Mouse (Mus musculus) stomach, embryonic 16.5 days (tissue): ENCODE data around the gene Spag17. TPM values are rescaled to one million over a fixed set of nuclear protein-coding genes. Genes with fewer than 3 reads are reported as not detected.

Source experiments
- ATAC-seq: fragments of 200-750 bp; cut with Nextera tagmentation; 2 replicates; pipeline ENCODE4 v1.8.0; 2017; ENCODE audit warnings: moderate number of reproducible peaks, moderate TSS enrichment; ENCODE audit not compliant: insufficient read depth, low FRiP score
- H3K27ac ChIP-seq: fragments of 300-500 bp; sonication (generic); 2 replicates; pipeline ENCODE4 v1.5.1; 2014; ENCODE audit warnings: low read length
- H3K27me3 ChIP-seq: fragments of 300-500 bp; sonication (generic); 2 replicates; pipeline ENCODE4 v1.6.1; 2014; ENCODE audit warnings: low read length, control low read depth, mixed read lengths; ENCODE audit not compliant: control insufficient read depth, insufficient read depth
- H3K36me3 ChIP-seq: fragments of 300-500 bp; sonication (generic); 2 replicates; pipeline ENCODE4 v1.6.1; 2014; ENCODE audit warnings: low read length; ENCODE audit not compliant: control insufficient read depth, insufficient read depth
- H3K4me1 ChIP-seq: fragments of 300-500 bp; sonication (generic); 2 replicates; pipeline ENCODE4 v1.6.1; 2014; ENCODE audit warnings: low read length, control low read depth, mixed read lengths; ENCODE audit not compliant: control insufficient read depth, insufficient read depth
- H3K4me2 ChIP-seq: fragments of 300-500 bp; sonication (generic); 2 replicates; pipeline ENCODE4 v1.6.1; 2014; ENCODE audit warnings: low read depth, low read length, mixed read lengths
- H3K4me3 ChIP-seq: fragments of 300-500 bp; sonication (generic); replicated peaks from 2 replicates; pipeline ENCODE4 v1.5.1; 2014; ENCODE audit warnings: mild to moderate bottlenecking, low read length
- H3K9ac ChIP-seq: fragments of 300-500 bp; sonication (generic); 2 replicates; pipeline ENCODE4 v1.6.1; 2014; ENCODE audit warnings: low read length
- H3K9me3 ChIP-seq: fragments of 300-500 bp; sonication (generic); replicated peaks from 2 replicates; pipeline ENCODE4 v1.6.1; 2016; ENCODE audit warnings: low read length, control low read depth; ENCODE audit not compliant: control insufficient read depth
- WGBS: fragments of 180-500 bp; shearing (Covaris S2); extraction: QIAGEN DNeasy Blood & Tissue Kit; methylation state at CpG from one replicate; pipeline ENCODE4 v1.1.7; 2014; 5-methylcytosine and 5-hydroxymethylcytosine counted together
- polyA plus RNA-seq: library from polyadenylated mRNA; unstranded; fragments of >200 nt; fragmentation: Nextera tagmentation; extraction: Ambion mirVana; gene quantifications from 2 replicates; pipeline ENCODE4 v1.2.1, GENCODE M21; 2015

Gene Spag17
- polyA plus RNA-seq = 0.26 and 0.45 TPM in 2 replicates

- H3K9me3 ChIP-seq = no peaks in the 10 kb centered on the region
- H3K36me3 ChIP-seq = no peaks in the 10 kb centered on the region
- ATAC-seq = peak; percentile 68; the same call in 1 of the 2 replicates
- 29% methylated on average over 16 of the region's 16 CpGs for WGBS
- H3K4me1 ChIP-seq = no peaks in the 10 kb centered on the region
- H3K27ac ChIP-seq = no peak within 1 kb of the TSS
- H3K9ac ChIP-seq = no peak within 1 kb of the TSS
- H3K4me2 ChIP-seq = peak within 1 kb of the TSS; percentile 20; the same call in 1 of the 2 replicates
- H3K27me3 ChIP-seq = no peaks in the 10 kb centered on the region
- no peak within 1 kb of the TSS for H3K4me3 ChIP-seq
These were observed at the start of gene Spag17 for GRCm38 (mm10) chr3:99885187-99885811. Gene Spag17 (plus strand): TSS chr3:99885406.

GRCm38 (mm10) chr3:99842333-99842732, 42.9 kb upstream of the Spag17 start:
- Histone ChIP-seq H3K36me3 (no peaks in the 10 kb centered on the region), H3K4me2 (no peak overlapping the region), H3K27ac (no peak overlapping the region), H3K27me3 (no peaks in the 10 kb centered on the region), H3K4me3 (no peak overlapping the region), H3K9ac (no peak overlapping the region), H3K4me1 (no peaks in the 10 kb centered on the region), H3K9me3 (no peaks in the 10 kb centered on the region)
- 38% methylated on average over 2 of the region's 2 CpGs for WGBS
- no peak for ATAC-seq

GRCm38 (mm10) chr3:99842808-99843207, 42.4 kb upstream of the Spag17 start:
- Histone ChIP-seq H3K9me3 (no peaks in the 10 kb centered on the region), H3K36me3 (no peaks in the 10 kb centered on the region), H3K27ac (no peak overlapping the region), H3K4me2 (no peak overlapping the region), H3K9ac (no peak overlapping the region), H3K4me3 (no peak overlapping the region), H3K27me3 (no peaks in the 10 kb centered on the region), H3K4me1 (no peaks in the 10 kb centered on the region)
- ATAC-seq = no peak
- 60% methylated on average over 3 of the region's 3 CpGs for WGBS

- WGBS = 79% methylated on average over 6 of the region's 6 CpGs
- no peak overlapping the region for H3K4me2 ChIP-seq
- no peaks in the 10 kb centered on the region for H3K9me3 ChIP-seq
- no peak for ATAC-seq
- H3K27me3 ChIP-seq = no peaks in the 10 kb centered on the region
- H3K4me3 ChIP-seq = no peak overlapping the region
- no peak overlapping the region for H3K27ac ChIP-seq
- H3K4me1 ChIP-seq = no peaks in the 10 kb centered on the region
- no peaks in the 10 kb centered on the region for H3K36me3 ChIP-seq
- H3K9ac ChIP-seq = no peak overlapping the region
These were observed 42.0 kb upstream of the Spag17 start for GRCm38 (mm10) chr3:99843233-99843632.

- WGBS = 46% methylated on average over 7 of the region's 7 CpGs
These were observed 34.3 kb upstream of the Spag17 start for GRCm38 (mm10) chr3:99850926-99851325.

GRCm38 (mm10) chr3:99854595-99854994, 30.6 kb upstream of the Spag17 start:
- H3K4me1 ChIP-seq = no peaks in the 10 kb centered on the region
- H3K27ac ChIP-seq = no peak overlapping the region
- no peaks in the 10 kb centered on the region for H3K9me3 ChIP-seq
- H3K27me3 ChIP-seq = no peaks in the 10 kb centered on the region
- 69% methylated on average over 3 of the region's 3 CpGs for WGBS
- H3K9ac ChIP-seq = no peak overlapping the region
- no peak overlapping the region for H3K4me3 ChIP-seq
- H3K36me3 ChIP-seq = no peaks in the 10 kb centered on the region
- H3K4me2 ChIP-seq = no peak overlapping the region
- no peak for ATAC-seq

More at GRCm38 (mm10) chr3:99850926-99851325, 34.3 kb upstream of the Spag17 start:
- Histone ChIP-seq H3K4me3 (no peak overlapping the region), H3K4me1 (no peaks in the 10 kb centered on the region), H3K9ac (no peak overlapping the region), H3K36me3 (no peaks in the 10 kb centered on the region), H3K27me3 (no peaks in the 10 kb centered on the region), H3K27ac (no peak overlapping the region), H3K4me2 (no peak overlapping the region), H3K9me3 (no peaks in the 10 kb centered on the region)
- no peak for ATAC-seq

- Histone ChIP-seq H3K4me1 (no peaks in the 10 kb centered on the region), H3K4me2 (no peak overlapping the region)
- 70% methylated on average over 3 of the region's 3 CpGs for WGBS
These were observed 26.3 kb upstream of the Spag17 start for GRCm38 (mm10) chr3:99858922-99859321.

GRCm38 (mm10) chr3:99864706-99865105, 20.5 kb upstream of the Spag17 start:
- Histone ChIP-seq H3K27ac (no peak overlapping the region), H3K36me3 (no peaks in the 10 kb centered on the region), H3K9ac (no peak overlapping the region), H3K4me3 (no peak overlapping the region), H3K4me2 (no peak overlapping the region), H3K9me3 (no peaks in the 10 kb centered on the region), H3K27me3 (no peaks in the 10 kb centered on the region), H3K4me1 (no peaks in the 10 kb centered on the region)
- ATAC-seq = no peak
- 65% methylated on average over 1 of the region's 1 CpGs for WGBS

More at GRCm38 (mm10) chr3:99858922-99859321, 26.3 kb upstream of the Spag17 start:
- ATAC-seq = no peak
- Histone ChIP-seq H3K36me3 (no peaks in the 10 kb centered on the region), H3K9ac (no peak overlapping the region), H3K9me3 (no peaks in the 10 kb centered on the region), H3K4me3 (no peak overlapping the region), H3K27me3 (no peaks in the 10 kb centered on the region), H3K27ac (no peak overlapping the region)

GRCm38 (mm10) chr3:99875137-99875536, 10.1 kb upstream of the Spag17 start:
- no peaks in the 10 kb centered on the region for H3K36me3 ChIP-seq
- H3K4me1 ChIP-seq = no peaks in the 10 kb centered on the region
- H3K4me3 ChIP-seq = no peak overlapping the region
- H3K9ac ChIP-seq = no peak overlapping the region
- ATAC-seq = no peak
- no peaks in the 10 kb centered on the region for H3K9me3 ChIP-seq
- no peak overlapping the region for H3K4me2 ChIP-seq
- no peak overlapping the region for H3K27ac ChIP-seq
- H3K27me3 ChIP-seq = no peaks in the 10 kb centered on the region
